Mouse (Mus musculus) limb, embryonic 13.5 days (tissue): Measurements from ENCODE around the gene Egfl6. TPM values are rescaled to one million over a fixed set of nuclear protein-coding genes. Genes with fewer than 3 reads are reported as not detected.

Source experiments
- ATAC-seq: fragments of 200-750 bp; cut with Nextera tagmentation; 2 replicates; pipeline ENCODE4 v1.8.0; 2017; ENCODE audit warnings: low read depth, moderate number of reproducible peaks, moderate TSS enrichment; ENCODE audit not compliant: low FRiP score
- H3K27ac ChIP-seq: fragments of 300-500 bp; sonication (generic); 2 replicates; pipeline ENCODE4 v1.5.1; 2015; ENCODE audit warnings: inconsistent platforms, mild to moderate bottlenecking, moderate library complexity
- H3K27me3 ChIP-seq: fragments of 300-500 bp; sonication (generic); 2 replicates; pipeline ENCODE4 v1.6.1; 2015; ENCODE audit warnings: mild to moderate bottlenecking, inconsistent platforms
- H3K36me3 ChIP-seq: fragments of 300-500 bp; sonication (generic); 2 replicates; pipeline ENCODE4 v1.6.1; 2015; ENCODE audit warnings: inconsistent platforms, mild to moderate bottlenecking, moderate library complexity
- H3K4me1 ChIP-seq: fragments of 300-500 bp; sonication (generic); 2 replicates; pipeline ENCODE4 v1.6.1; 2015; ENCODE audit warnings: inconsistent platforms
- H3K4me2 ChIP-seq: fragments of 300-500 bp; sonication (generic); replicated peaks from 2 replicates; pipeline ENCODE4 v1.6.1; 2015; ENCODE audit warnings: inconsistent platforms, mild to moderate bottlenecking, moderate library complexity
- H3K4me3 ChIP-seq: fragments of 300-500 bp; sonication (generic); 2 replicates; pipeline ENCODE4 v1.5.1; 2015; ENCODE audit warnings: moderate library complexity, mild to moderate bottlenecking, inconsistent platforms
- H3K9ac ChIP-seq: fragments of 300-500 bp; sonication (generic); 2 replicates; pipeline ENCODE4 v1.6.1; 2015; ENCODE audit warnings: mild to moderate bottlenecking, inconsistent platforms
- H3K9me3 ChIP-seq: fragments of 300-500 bp; sonication (generic); 2 replicates; pipeline ENCODE4 v1.6.1; 2016; ENCODE audit warnings: inconsistent platforms
- WGBS: fragments of 180-500 bp; shearing (Covaris S2); methylation state at CpG from one replicate; pipeline ENCODE4 v1.1.7; 2015; 5-methylcytosine and 5-hydroxymethylcytosine counted together
- polyA plus RNA-seq: library from polyadenylated mRNA; unstranded; fragments of >200 nt; fragmentation: Nextera tagmentation; extraction: Ambion mirVana; gene quantifications from 2 replicates; pipeline ENCODE4 v1.2.1, GENCODE M21; 2015

The Egfl6 gene
- polyA plus RNA-seq, 1 experiment from 2014 or later, result 86.0 TPM

- no peaks in the 10 kb centered on the region for H3K36me3 ChIP-seq
- no peaks in the 10 kb centered on the region for H3K9me3 ChIP-seq
- H3K9ac ChIP-seq, result no peak overlapping the region
- WGBS, result 66% methylated on average over 6 of the region's 6 CpGs
- no peak overlapping the region for H3K27ac ChIP-seq
- peaks cover 21% of the 10 kb centered on the region; the same call in 1 of the 2 replicates for H3K4me1 ChIP-seq
- no peak for ATAC-seq
- H3K27me3 ChIP-seq, result peaks cover 15% of the 10 kb centered on the region
- H3K4me2 ChIP-seq, result peak overlapping the region; percentile 64
- H3K4me3 ChIP-seq, result peak overlapping the region; percentile 59
These were observed 108.1 kb downstream of the Egfl6 start for GRCm38 (mm10) chrX:166477393-166477792.

Other genes starting within 250 kb of the Egfl6 start
- 20.8 and 22.8 TPM in 2 replicates for gene Trappc2, start 145.1 kb downstream of the Egfl6 start, polyA plus RNA-seq
- gene Ofd1, start 145.0 kb downstream of the Egfl6 start, polyA plus RNA-seq, result 6.8 and 8.0 TPM in 2 replicates
- 55.6 and 58.7 TPM in 2 replicates for gene Rab9, start 105.9 kb downstream of the Egfl6 start, polyA plus RNA-seq
- 12.1 and 12.3 TPM in 2 replicates for gene Tceanc, start 67.2 kb downstream of the Egfl6 start, polyA plus RNA-seq